Mouse (Mus musculus): ENCODE data around the gene Tcirg1. TPM values are rescaled to one million over a fixed set of nuclear protein-coding genes. Genes with fewer than 3 reads are reported as not detected.

Gene Tcirg1
- polyA plus RNA-seq, 1 experiment from 2014 or later: 8.6 TPM

DNA sequence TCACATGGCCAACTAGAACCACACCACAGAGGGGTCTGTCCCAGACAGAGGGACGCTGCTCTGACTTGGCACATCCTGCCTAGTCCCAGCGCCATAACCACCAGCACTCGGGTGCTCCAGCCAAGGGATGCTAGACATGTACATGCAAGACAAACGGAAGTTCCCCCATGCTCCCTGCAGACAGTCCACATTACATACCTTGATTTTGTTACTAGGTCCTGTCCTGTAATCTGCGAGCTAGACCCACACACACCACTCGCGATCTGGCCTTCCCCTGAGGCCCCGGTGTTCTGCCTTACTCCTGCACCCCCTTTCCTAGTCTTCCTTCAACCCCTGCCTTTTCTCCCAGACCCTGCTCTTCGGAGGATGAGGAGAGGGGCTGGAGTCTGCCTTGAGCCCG is 607 bp downstream of the Tcirg1 start:
- H3K27ac ChIP-seq (ENCODE audit: low read depth, low read length): no peak overlapping the region
- H3K9ac ChIP-seq (replicated peaks; ENCODE audit: low read depth, low read length): no peak overlapping the region; the same call in 1 of the 2 replicates
- WGBS: 52% methylated on average over 10 of the region's 10 CpGs
- peaks cover 13% of the 10 kb centered on the region; the same call in 1 of the 2 replicates for H3K36me3 ChIP-seq (ENCODE audit: control insufficient read depth, insufficient read depth, low read length)
- H3K4me3 ChIP-seq (ENCODE audit: low read depth, low read length): peak overlapping the region; percentile 36
- H3K4me1 ChIP-seq (ENCODE audit: control insufficient read depth, insufficient read depth, low read length): peaks cover 5% of the 10 kb centered on the region; the same call in 1 of the 2 replicates
- no peaks in the 10 kb centered on the region for H3K9me3 ChIP-seq (ENCODE audit: control insufficient read depth, low read length)
- H3K27me3 ChIP-seq (ENCODE audit: control insufficient read depth, insufficient read depth, low read length): no peaks in the 10 kb centered on the region
- H3K4me2 ChIP-seq (ENCODE audit: low read depth, low read length): peak overlapping the region; percentile 60
- peak; percentile 16; the same call in 1 of the 2 replicates for ATAC-seq (ENCODE audit: low read depth)

DNA sequence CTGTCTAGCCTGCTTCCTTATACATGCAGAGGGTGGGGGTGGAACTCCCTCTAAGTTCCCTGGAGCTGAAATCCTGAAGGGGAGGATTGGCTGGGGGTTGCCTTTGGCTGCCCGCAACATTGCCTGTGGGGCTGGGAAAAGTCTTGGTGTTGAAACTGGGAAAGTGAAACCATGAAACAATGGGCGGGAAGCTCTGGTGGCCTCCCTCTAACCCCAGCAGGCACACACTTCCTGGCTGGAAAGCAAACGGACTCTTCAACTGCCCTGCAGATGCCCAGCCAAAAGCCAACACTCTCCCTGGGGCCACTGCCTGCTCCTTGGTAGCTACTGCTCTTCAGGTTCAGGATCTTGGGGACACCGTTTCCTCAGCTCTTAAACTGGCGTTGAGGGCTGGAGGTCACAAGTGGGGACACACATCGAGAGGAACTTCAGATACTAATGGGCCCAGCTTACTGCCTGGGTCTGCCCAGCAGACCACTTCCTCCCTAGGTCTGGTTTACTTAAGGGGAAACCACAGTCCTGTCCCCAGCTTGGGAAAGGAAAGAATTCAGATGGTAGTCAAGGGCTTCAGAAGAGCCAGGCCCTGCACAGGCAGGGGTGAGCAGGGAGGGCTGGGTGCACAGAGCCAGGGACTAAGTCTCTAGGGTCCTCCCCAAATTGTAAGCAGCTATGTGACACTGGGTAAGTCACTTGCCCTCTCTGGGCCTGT is 1.5 kb downstream of the Tcirg1 start:
- WGBS: 63% methylated on average over 6 of the region's 6 CpGs
- Histone ChIP-seq H3K27ac (ENCODE audit: low read depth, low read length) (0 out of 2 replicates have a peak overlapping the region, but pooled peaks have one; percentile 12), H3K4me3 (ENCODE audit: low read depth, low read length) (no peak overlapping the region)

DNA sequence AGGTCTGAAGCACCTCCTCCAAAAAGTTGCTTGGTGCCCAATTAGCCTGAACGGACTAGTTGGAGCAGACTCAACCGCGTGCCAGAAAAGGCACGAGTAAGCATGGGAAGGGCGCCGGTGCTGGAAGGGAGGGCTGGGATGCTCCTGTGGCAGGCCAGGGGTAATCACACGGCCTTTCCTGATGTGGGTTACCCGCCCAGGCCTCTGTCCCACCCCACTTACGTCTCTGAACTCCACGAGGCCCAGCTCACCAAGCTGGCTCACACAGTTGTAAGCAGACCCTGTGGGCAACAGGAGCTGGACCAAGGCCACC is 2.6 kb downstream of the Tcirg1 start:
- H3K9me3 ChIP-seq (ENCODE audit: control insufficient read depth, low read length): no peaks in the 10 kb centered on the region
- no peak overlapping the region for H3K9ac ChIP-seq (replicated peaks; ENCODE audit: low read depth, low read length)
- H3K4me2 ChIP-seq (ENCODE audit: low read depth, low read length): no peak overlapping the region
- H3K27ac ChIP-seq (ENCODE audit: low read depth, low read length): no peak overlapping the region
- H3K27me3 ChIP-seq (ENCODE audit: control insufficient read depth, insufficient read depth, low read length): no peaks in the 10 kb centered on the region
- H3K4me1 ChIP-seq (ENCODE audit: control insufficient read depth, insufficient read depth, low read length): peaks cover 5% of the 10 kb centered on the region; the same call in 1 of the 2 replicates
- no peak for ATAC-seq (ENCODE audit: low read depth)
- H3K4me3 ChIP-seq (ENCODE audit: low read depth, low read length): no peak overlapping the region
- H3K36me3 ChIP-seq (ENCODE audit: control insufficient read depth, insufficient read depth, low read length): peaks cover 5% of the 10 kb centered on the region; the same call in 1 of the 2 replicates
- 70% methylated on average over 10 of the region's 10 CpGs for WGBS

More for the DNA sequence above, 1.5 kb downstream of the Tcirg1 start:
- H3K27me3 ChIP-seq (ENCODE audit: control insufficient read depth, insufficient read depth, low read length): no peaks in the 10 kb centered on the region
- H3K9ac ChIP-seq (replicated peaks; ENCODE audit: low read depth, low read length): no peak overlapping the region
- peaks cover 13% of the 10 kb centered on the region; the same call in 1 of the 2 replicates for H3K36me3 ChIP-seq (ENCODE audit: control insufficient read depth, insufficient read depth, low read length)
- H3K9me3 ChIP-seq (ENCODE audit: control insufficient read depth, low read length): no peaks in the 10 kb centered on the region
- peaks cover 5% of the 10 kb centered on the region; the same call in 1 of the 2 replicates for H3K4me1 ChIP-seq (ENCODE audit: control insufficient read depth, insufficient read depth, low read length)
- H3K4me2 ChIP-seq (ENCODE audit: low read depth, low read length): peak overlapping the region; percentile 60; the same call in 1 of the 2 replicates
- no peak for ATAC-seq (ENCODE audit: low read depth)

DNA sequence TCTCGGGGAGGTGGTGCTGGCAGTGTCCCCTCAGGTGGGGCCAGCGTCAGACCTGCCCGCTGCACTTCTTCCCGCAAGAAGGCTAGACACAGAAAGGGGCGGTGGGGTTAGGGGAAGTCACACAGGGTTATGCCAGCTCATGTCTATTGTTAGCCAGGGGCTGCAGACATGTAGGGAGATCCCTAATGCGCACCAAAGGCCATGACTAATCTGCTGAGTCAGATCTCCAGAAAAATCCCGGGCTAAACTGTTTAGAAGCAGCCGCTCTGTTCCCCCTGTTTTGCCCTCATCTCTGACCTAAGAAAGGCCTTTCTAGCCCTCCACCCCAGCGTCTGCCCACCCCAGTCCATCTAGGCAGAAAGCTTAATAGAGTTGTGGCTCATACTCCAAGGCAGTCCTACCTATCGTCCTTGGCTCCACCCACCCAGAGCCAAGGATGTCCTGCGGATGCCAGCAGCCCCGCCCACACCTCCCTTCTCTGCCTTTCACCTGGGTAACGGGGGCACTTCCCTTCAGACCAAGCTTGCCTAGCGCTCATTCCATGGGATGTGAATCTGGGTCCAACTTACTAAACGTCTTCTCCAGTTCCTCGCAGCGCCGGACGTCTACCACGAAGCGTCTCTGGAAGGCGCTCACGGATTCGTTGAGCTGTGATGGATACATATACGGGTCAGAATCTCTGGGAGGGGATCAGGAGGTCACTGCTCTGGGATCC is 3.1 kb downstream of the Tcirg1 start:
- Histone ChIP-seq H3K9ac (replicated peaks; ENCODE audit: low read depth, low read length) (no peak overlapping the region), H3K9me3 (ENCODE audit: control insufficient read depth, low read length) (no peaks in the 10 kb centered on the region), H3K27ac (ENCODE audit: low read depth, low read length) (no peak overlapping the region), H3K4me2 (ENCODE audit: low read depth, low read length) (no peak overlapping the region), H3K4me1 (ENCODE audit: control insufficient read depth, insufficient read depth, low read length) (peaks cover 5% of the 10 kb centered on the region; the same call in 1 of the 2 replicates), H3K4me3 (ENCODE audit: low read depth, low read length) (no peak overlapping the region), H3K36me3 (ENCODE audit: control insufficient read depth, insufficient read depth, low read length) (peaks cover 2% of the 10 kb centered on the region; the same call in 1 of the 2 replicates), H3K27me3 (ENCODE audit: control insufficient read depth, insufficient read depth, low read length) (no peaks in the 10 kb centered on the region)
- ATAC-seq (ENCODE audit: low read depth): no peak
- 64% methylated on average over 25 of the region's 25 CpGs for WGBS

GRCm38 (mm10) chr19:3902966-3903365 is 4.0 kb downstream of the Tcirg1 start:
- Histone ChIP-seq H3K4me2 (ENCODE audit: low read depth, low read length) (no peak overlapping the region), H3K27me3 (ENCODE audit: control insufficient read depth, insufficient read depth, low read length) (no peaks in the 10 kb centered on the region), H3K9ac (replicated peaks; ENCODE audit: low read depth, low read length) (no peak overlapping the region), H3K9me3 (ENCODE audit: control insufficient read depth, low read length) (no peaks in the 10 kb centered on the region), H3K36me3 (ENCODE audit: control insufficient read depth, insufficient read depth, low read length) (no peaks in the 10 kb centered on the region), H3K4me3 (ENCODE audit: low read depth, low read length) (no peak overlapping the region), H3K27ac (ENCODE audit: low read depth, low read length) (no peak overlapping the region), H3K4me1 (ENCODE audit: control insufficient read depth, insufficient read depth, low read length) (peaks cover 5% of the 10 kb centered on the region; the same call in 1 of the 2 replicates)
- WGBS: 87% methylated on average over 12 of the region's 12 CpGs
- no peak for ATAC-seq (ENCODE audit: low read depth)

DNA sequence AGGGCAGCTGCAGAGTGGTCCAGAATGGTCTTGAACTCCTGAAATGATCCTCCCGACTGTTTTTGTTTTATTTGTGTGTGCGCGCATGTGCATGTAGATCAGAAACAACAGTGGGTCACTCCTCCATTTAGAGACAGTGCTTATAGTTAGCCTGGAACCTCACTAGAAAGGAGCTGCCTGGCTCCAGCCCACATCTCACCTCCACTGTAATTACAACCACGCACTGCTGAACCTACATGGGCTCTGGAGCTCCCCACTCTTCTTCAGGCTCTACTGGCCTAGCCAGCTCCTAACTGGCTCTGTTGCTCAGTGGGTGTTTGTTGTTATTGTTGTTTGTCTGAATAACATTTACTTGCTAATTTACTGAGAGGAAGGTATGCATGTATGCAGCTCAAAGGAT is 7.3 kb downstream of the Tcirg1 start:
- WGBS: 92% methylated on average over 4 of the region's 4 CpGs
- H3K27ac ChIP-seq (ENCODE audit: low read depth, low read length): no peak overlapping the region
- no peak for ATAC-seq (ENCODE audit: low read depth)
- H3K4me3 ChIP-seq (ENCODE audit: low read depth, low read length): no peak overlapping the region
- no peaks in the 10 kb centered on the region for H3K9me3 ChIP-seq (ENCODE audit: control insufficient read depth, low read length)
- no peak overlapping the region for H3K9ac ChIP-seq (replicated peaks; ENCODE audit: low read depth, low read length)
- no peak overlapping the region for H3K4me2 ChIP-seq (ENCODE audit: low read depth, low read length)
- peaks cover 5% of the 10 kb centered on the region; the same call in 1 of the 2 replicates for H3K36me3 ChIP-seq (ENCODE audit: control insufficient read depth, insufficient read depth, low read length)
- no peaks in the 10 kb centered on the region for H3K27me3 ChIP-seq (ENCODE audit: control insufficient read depth, insufficient read depth, low read length)
- peaks cover 5% of the 10 kb centered on the region; the same call in 1 of the 2 replicates for H3K4me1 ChIP-seq (ENCODE audit: control insufficient read depth, insufficient read depth, low read length)

DNA sequence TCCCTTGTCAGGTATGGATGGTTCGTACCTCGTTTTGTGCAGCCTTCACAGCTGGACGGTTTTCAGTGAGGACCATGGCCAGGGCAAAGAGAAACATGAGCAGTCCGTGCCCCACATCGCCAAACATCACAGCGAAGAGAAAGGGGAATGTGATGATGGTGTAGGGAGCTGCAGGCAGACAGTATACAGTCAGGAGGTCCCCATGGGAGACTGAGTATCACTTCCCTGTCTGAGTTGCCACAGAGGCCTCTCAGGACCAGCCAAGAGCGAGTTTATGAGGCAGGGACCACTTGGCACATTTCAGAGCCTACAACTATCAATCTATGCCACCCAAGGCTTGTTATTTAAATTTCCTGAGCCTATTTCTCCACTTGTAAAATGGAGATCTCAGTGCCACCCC is 8.0 kb downstream of the Tcirg1 start:
- 84% methylated on average over 7 of the region's 7 CpGs for WGBS
- ATAC-seq (ENCODE audit: low read depth): no peak
- H3K27ac ChIP-seq (ENCODE audit: low read depth, low read length): no peak overlapping the region

GRCm38 (mm10) chr19:3897557-3897956 is 9.4 kb downstream of the Tcirg1 start:
- Histone ChIP-seq H3K36me3 (ENCODE audit: control insufficient read depth, insufficient read depth, low read length) (peaks cover 24% of the 10 kb centered on the region), H3K4me3 (ENCODE audit: low read depth, low read length) (no peak overlapping the region), H3K27me3 (ENCODE audit: control insufficient read depth, insufficient read depth, low read length) (no peaks in the 10 kb centered on the region), H3K4me1 (ENCODE audit: control insufficient read depth, insufficient read depth, low read length) (peaks cover 5% of the 10 kb centered on the region; the same call in 1 of the 2 replicates), H3K27ac (ENCODE audit: low read depth, low read length) (no peak overlapping the region), H3K4me2 (ENCODE audit: low read depth, low read length) (no peak overlapping the region), H3K9ac (replicated peaks; ENCODE audit: low read depth, low read length) (no peak overlapping the region), H3K9me3 (ENCODE audit: control insufficient read depth, low read length) (no peaks in the 10 kb centered on the region)
- WGBS: 88% methylated on average over 5 of the region's 5 CpGs
- no peak for ATAC-seq (ENCODE audit: low read depth)

More for the DNA sequence above, 8.0 kb downstream of the Tcirg1 start:
- no peaks in the 10 kb centered on the region for H3K27me3 ChIP-seq (ENCODE audit: control insufficient read depth, insufficient read depth, low read length)
- H3K4me1 ChIP-seq (ENCODE audit: control insufficient read depth, insufficient read depth, low read length): peaks cover 5% of the 10 kb centered on the region; the same call in 1 of the 2 replicates
- H3K4me3 ChIP-seq (ENCODE audit: low read depth, low read length): no peak overlapping the region
- no peak overlapping the region for H3K4me2 ChIP-seq (ENCODE audit: low read depth, low read length)
- H3K36me3 ChIP-seq (ENCODE audit: control insufficient read depth, insufficient read depth, low read length): peaks cover 11% of the 10 kb centered on the region
- H3K9ac ChIP-seq (replicated peaks; ENCODE audit: low read depth, low read length): no peak overlapping the region
- no peaks in the 10 kb centered on the region for H3K9me3 ChIP-seq (ENCODE audit: control insufficient read depth, low read length)

- 92% methylated on average over 10 of the region's 10 CpGs for WGBS
- peak overlapping the region; percentile 71 for H3K27ac ChIP-seq (ENCODE audit: low read depth, low read length)
- H3K4me3 ChIP-seq (ENCODE audit: low read depth, low read length): no peak overlapping the region
- ATAC-seq (ENCODE audit: low read depth): no peak
- H3K36me3 ChIP-seq (ENCODE audit: control insufficient read depth, insufficient read depth, low read length): peaks cover 32% of the 10 kb centered on the region
- H3K9me3 ChIP-seq (ENCODE audit: control insufficient read depth, low read length): no peaks in the 10 kb centered on the region
- no peak overlapping the region for H3K4me2 ChIP-seq (ENCODE audit: low read depth, low read length)
- no peak overlapping the region for H3K9ac ChIP-seq (replicated peaks; ENCODE audit: low read depth, low read length)
- H3K4me1 ChIP-seq (ENCODE audit: control insufficient read depth, insufficient read depth, low read length): peaks cover 5% of the 10 kb centered on the region; the same call in 1 of the 2 replicates
- no peaks in the 10 kb centered on the region for H3K27me3 ChIP-seq (ENCODE audit: control insufficient read depth, insufficient read depth, low read length)
Observed at GRCm38 (mm10) chr19:3896208-3896607, 10.7 kb downstream of the Tcirg1 start.
